Mouse (Mus musculus) forebrain, embryonic 12.5 days (tissue): ENCODE results near the gene Sars2. TPM values are rescaled to one million over a fixed set of nuclear protein-coding genes. Genes with fewer than 3 reads are reported as not detected.
"Not testable (repeated sequence)": the region's sequence is repeated elsewhere in the genome, so short reads cannot be mapped to it uniquely, and the experiment has no call there.

Experiments
- ATAC-seq: fragments of 200-750 bp; cut with Nextera tagmentation; 2 replicates; pipeline ENCODE4 v1.8.0; 2017; ENCODE audit warnings: moderate TSS enrichment; ENCODE audit not compliant: low FRiP score
- H3K27ac ChIP-seq: fragments of 300-500 bp; sonication (generic); 2 replicates; pipeline ENCODE4 v1.5.1; 2016; ENCODE audit warnings: mild to moderate bottlenecking
- H3K27me3 ChIP-seq: fragments of 300-500 bp; sonication (generic); 2 replicates; pipeline ENCODE4 v1.6.1; 2016; ENCODE audit warnings: mild to moderate bottlenecking
- H3K36me3 ChIP-seq: fragments of 300-500 bp; sonication (generic); replicated peaks from 2 replicates; pipeline ENCODE4 v1.6.1; 2016; ENCODE audit warnings: mild to moderate bottlenecking
- H3K4me1 ChIP-seq: fragments of 300-500 bp; sonication (generic); 2 replicates; pipeline ENCODE4 v1.6.1; 2016
- H3K4me2 ChIP-seq: fragments of 300-500 bp; sonication (generic); 2 replicates; pipeline ENCODE4 v1.6.1; 2016; ENCODE audit warnings: mild to moderate bottlenecking, moderate library complexity
- H3K4me3 ChIP-seq: fragments of 300-500 bp; sonication (generic); replicated peaks from 2 replicates; pipeline ENCODE4 v1.5.1; 2016; ENCODE audit warnings: mild to moderate bottlenecking
- H3K9ac ChIP-seq: fragments of 300-500 bp; sonication (generic); 2 replicates; pipeline ENCODE4 v1.6.1; 2016; ENCODE audit warnings: mild to moderate bottlenecking
- H3K9me3 ChIP-seq: fragments of 300-500 bp; sonication (generic); 2 replicates; pipeline ENCODE4 v1.6.1; 2016
- WGBS: fragments of 180-500 bp; shearing (Covaris S2); methylation state at CpG from one replicate; pipeline ENCODE4 v1.1.7; 2016; 5-methylcytosine and 5-hydroxymethylcytosine counted together
- polyA plus RNA-seq: library from polyadenylated mRNA; unstranded; fragments of >200 nt; fragmentation: Nextera tagmentation; extraction: Ambion mirVana; gene quantifications from 2 replicates; pipeline ENCODE4 v1.2.1, GENCODE M21; 2016

The Sars2 gene
- 27.9 and 28.9 TPM in 2 replicates for polyA plus RNA-seq

GRCm38 (mm10) chr7:28741709-28742438, at the start of gene Sars2, which contains the start of gene Mrps12:
Sars2 (plus strand) TSS chr7:28741992.
Mrps12 (minus strand) TSS chr7:28741820.
- under 1% methylated on average over 39 of the region's 39 CpGs for WGBS
- Histone ChIP-seq H3K4me2 (peak within 1 kb of the TSS; percentile 91), H3K27ac (peak within 1 kb of the TSS; percentile 71), H3K27me3 (no peaks in the 10 kb centered on the region), H3K4me1 (peaks cover 15% of the 10 kb centered on the region), H3K9ac (peak within 1 kb of the TSS; percentile 82), H3K9me3 (no peaks in the 10 kb centered on the region), H3K4me3 (peak within 1 kb of the TSS; percentile 65), H3K36me3 (peaks cover 41% of the 10 kb centered on the region)
- peak; percentile 99 for ATAC-seq

GRCm38 (mm10) chr7:28692545-28693320, 49.1 kb upstream of the Sars2 start, which contains the start of gene Fbxo27:
Fbxo27 (plus strand) TSS chr7:28692849.
- 18% methylated on average over 30 of the region's 30 CpGs for WGBS
- Histone ChIP-seq H3K4me1 (peaks cover 25% of the 10 kb centered on the region), H3K4me3 (peak within 1 kb of the TSS; percentile 53), H3K36me3 (no peaks in the 10 kb centered on the region), H3K27ac (no peak within 1 kb of the TSS), H3K9me3 (no peaks in the 10 kb centered on the region), H3K4me2 (peak within 1 kb of the TSS; percentile 90), H3K9ac (peak within 1 kb of the TSS; percentile 59), H3K27me3 (peaks cover 29% of the 10 kb centered on the region)
- ATAC-seq = 0 out of 2 replicates have a peak, but pooled peaks have one; percentile 30

GRCm38 (mm10) chr7:28693321-28693966, 48.3 kb upstream of the Sars2 start:
- peak overlapping the region; percentile 59 for H3K9ac ChIP-seq
- H3K27ac ChIP-seq = no peak overlapping the region
- H3K4me2 ChIP-seq = peak overlapping the region; percentile 90
- peak; percentile 77 for ATAC-seq
- no peaks in the 10 kb centered on the region for H3K9me3 ChIP-seq
- H3K36me3 ChIP-seq = no peaks in the 10 kb centered on the region
- H3K4me1 ChIP-seq = peaks cover 25% of the 10 kb centered on the region
- peak overlapping the region; percentile 53 for H3K4me3 ChIP-seq
- WGBS = under 1% methylated on average over 38 of the region's 38 CpGs
- peaks cover 29% of the 10 kb centered on the region for H3K27me3 ChIP-seq

GRCm38 (mm10) chr7:28694423-28694822, 47.4 kb upstream of the Sars2 start:
- Histone ChIP-seq H3K4me3 (no peak overlapping the region), H3K4me2 (peak overlapping the region; percentile 90), H3K4me1 (peaks cover 25% of the 10 kb centered on the region), H3K36me3 (no peaks in the 10 kb centered on the region), H3K9me3 (no peaks in the 10 kb centered on the region), H3K27me3 (peaks cover 29% of the 10 kb centered on the region), H3K9ac (no peak overlapping the region), H3K27ac (no peak overlapping the region)
- 4% methylated on average over 14 of the region's 14 CpGs for WGBS
- ATAC-seq = no peak

- Histone ChIP-seq H3K9me3 (no peaks in the 10 kb centered on the region), H3K4me1 (peaks cover 25% of the 10 kb centered on the region), H3K4me2 (peak overlapping the region; percentile 90), H3K27me3 (peaks cover 29% of the 10 kb centered on the region), H3K4me3 (no peak overlapping the region), H3K9ac (no peak overlapping the region), H3K36me3 (no peaks in the 10 kb centered on the region), H3K27ac (no peak overlapping the region)
- no peak for ATAC-seq
- WGBS = 50% methylated on average over 8 of the region's 8 CpGs
Observed at GRCm38 (mm10) chr7:28694966-28695511, 46.8 kb upstream of the Sars2 start.

- peaks cover 25% of the 10 kb centered on the region for H3K4me1 ChIP-seq
- 92% methylated on average over 11 of the region's 11 CpGs for WGBS
- no peak overlapping the region for H3K27ac ChIP-seq
- H3K9me3 ChIP-seq = 0 out of 2 replicates have a peak, but pooled peaks cover 3% of the 10 kb centered on the region
- H3K36me3 ChIP-seq = no peaks in the 10 kb centered on the region
- no peak overlapping the region for H3K4me2 ChIP-seq
- peaks cover 29% of the 10 kb centered on the region for H3K27me3 ChIP-seq
- H3K4me3 ChIP-seq = no peak overlapping the region
- no peak overlapping the region for H3K9ac ChIP-seq
- no peak for ATAC-seq
Observed at GRCm38 (mm10) chr7:28697277-28697676, 44.5 kb upstream of the Sars2 start.

GRCm38 (mm10) chr7:28700269-28700668, 41.5 kb upstream of the Sars2 start:
- 95% methylated on average over 4 of the region's 4 CpGs for WGBS
- ATAC-seq = no peak
- H3K9me3 ChIP-seq = 0 out of 2 replicates have a peak, but pooled peaks cover 3% of the 10 kb centered on the region

GRCm38 (mm10) chr7:28701306-28701705, 40.5 kb upstream of the Sars2 start:
- not testable (repeated sequence) for H3K4me1 ChIP-seq, ATAC-seq, H3K4me2 ChIP-seq, H3K27ac ChIP-seq, H3K9me3 ChIP-seq, H3K9ac ChIP-seq, H3K36me3 ChIP-seq, H3K27me3 ChIP-seq, H3K4me3 ChIP-seq
- WGBS = 97% methylated on average over 12 of the region's 12 CpGs

More at GRCm38 (mm10) chr7:28700269-28700668, 41.5 kb upstream of the Sars2 start:
- H3K36me3 ChIP-seq = no peaks in the 10 kb centered on the region
- H3K9ac ChIP-seq = no peak overlapping the region
- no peaks in the 10 kb centered on the region; the same call in 1 of the 2 replicates for H3K27me3 ChIP-seq
- H3K27ac ChIP-seq = no peak overlapping the region
- H3K4me1 ChIP-seq = no peaks in the 10 kb centered on the region
- H3K4me3 ChIP-seq = no peak overlapping the region
- H3K4me2 ChIP-seq = no peak overlapping the region

- 80% methylated on average over 9 of the region's 9 CpGs for WGBS
Observed at GRCm38 (mm10) chr7:28702601-28703143, 39.1 kb upstream of the Sars2 start.

GRCm38 (mm10) chr7:28709454-28709853, 32.3 kb upstream of the Sars2 start:
- no peaks in the 10 kb centered on the region for H3K27me3 ChIP-seq
- H3K27ac ChIP-seq = no peak overlapping the region
- H3K9ac ChIP-seq = no peak overlapping the region
- ATAC-seq = no peak
- no peak overlapping the region for H3K4me3 ChIP-seq
- no peaks in the 10 kb centered on the region for H3K9me3 ChIP-seq
- no peaks in the 10 kb centered on the region for H3K4me1 ChIP-seq
- H3K4me2 ChIP-seq = no peak overlapping the region
- no peaks in the 10 kb centered on the region for H3K36me3 ChIP-seq

More at GRCm38 (mm10) chr7:28702601-28703143, 39.1 kb upstream of the Sars2 start:
- Histone ChIP-seq H3K9me3 (0 out of 2 replicates have a peak, but pooled peaks cover 3% of the 10 kb centered on the region), H3K27ac (no peak overlapping the region), H3K27me3 (no peaks in the 10 kb centered on the region), H3K4me3 (no peak overlapping the region), H3K4me1 (no peaks in the 10 kb centered on the region), H3K36me3 (no peaks in the 10 kb centered on the region), H3K4me2 (no peak overlapping the region), H3K9ac (no peak overlapping the region)
- ATAC-seq = no peak

GRCm38 (mm10) chr7:28710962-28711361, 30.8 kb upstream of the Sars2 start:
- Histone ChIP-seq H3K27me3 (no peaks in the 10 kb centered on the region), H3K9ac (no peak overlapping the region), H3K9me3 (no peaks in the 10 kb centered on the region), H3K4me1 (no peaks in the 10 kb centered on the region), H3K27ac (no peak overlapping the region), H3K4me2 (no peak overlapping the region), H3K4me3 (no peak overlapping the region), H3K36me3 (no peaks in the 10 kb centered on the region)
- no peak for ATAC-seq
- 68% methylated on average over 3 of the region's 3 CpGs for WGBS
